Mouse (Mus musculus) neural tube, embryonic 15.5 days (tissue): ENCODE data around the gene Hoxd9. TPM values are rescaled to one million over a fixed set of nuclear protein-coding genes. Genes with fewer than 3 reads are reported as not detected.
A peak's percentile ranks its signal among the peaks of the same experiment; 100 is the strongest.

Source experiments
- ATAC-seq: fragments of 200-750 bp; cut with Nextera tagmentation; 2 replicates; pipeline ENCODE4 v1.8.0; 2017; ENCODE audit warnings: mild to moderate bottlenecking, moderate TSS enrichment, moderate library complexity; ENCODE audit not compliant: low FRiP score
- H3K27ac ChIP-seq: fragments of 300-500 bp; sonication (generic); replicated peaks from 2 replicates; pipeline ENCODE4 v1.5.1; 2015; ENCODE audit warnings: mild to moderate bottlenecking, inconsistent platforms
- H3K27me3 ChIP-seq: fragments of 300-500 bp; sonication (generic); replicated peaks from 2 replicates; pipeline ENCODE4 v1.6.1; 2015; ENCODE audit warnings: inconsistent platforms
- H3K36me3 ChIP-seq: fragments of 300-500 bp; sonication (generic); 2 replicates; pipeline ENCODE4 v1.6.1; 2015; ENCODE audit warnings: inconsistent platforms
- H3K4me1 ChIP-seq: fragments of 300-500 bp; sonication (generic); 2 replicates; pipeline ENCODE4 v1.6.1; 2015; ENCODE audit warnings: inconsistent platforms
- H3K4me2 ChIP-seq: fragments of 300-500 bp; sonication (generic); 2 replicates; pipeline ENCODE4 v1.6.1; 2015; ENCODE audit warnings: inconsistent platforms, mild to moderate bottlenecking, moderate library complexity
- H3K4me3 ChIP-seq: fragments of 300-500 bp; sonication (generic); replicated peaks from 2 replicates; pipeline ENCODE4 v1.5.1; 2015; ENCODE audit warnings: mild to moderate bottlenecking, inconsistent platforms
- H3K9ac ChIP-seq: fragments of 300-500 bp; sonication (generic); replicated peaks from 2 replicates; pipeline ENCODE4 v1.6.1; 2015; ENCODE audit warnings: mild to moderate bottlenecking, inconsistent platforms
- H3K9me3 ChIP-seq: fragments of 300-500 bp; sonication (generic); replicated peaks from 2 replicates; pipeline ENCODE4 v1.6.1; 2016; ENCODE audit warnings: inconsistent platforms
- WGBS: fragments of 180-500 bp; shearing (Covaris S2); methylation state at CpG from one replicate; pipeline ENCODE4 v1.1.7; 2015; ENCODE audit warnings: mixed read lengths; 5-methylcytosine and 5-hydroxymethylcytosine counted together
- polyA plus RNA-seq: library from polyadenylated mRNA; unstranded; fragments of >200 nt; fragmentation: Nextera tagmentation; extraction: Ambion mirVana; gene quantifications from 2 replicates; pipeline ENCODE4 v1.2.1, GENCODE M21; 2015

The Hoxd9 gene
- polyA plus RNA-seq, 1 experiment from 2014 or later = 20.0 TPM

DNA sequence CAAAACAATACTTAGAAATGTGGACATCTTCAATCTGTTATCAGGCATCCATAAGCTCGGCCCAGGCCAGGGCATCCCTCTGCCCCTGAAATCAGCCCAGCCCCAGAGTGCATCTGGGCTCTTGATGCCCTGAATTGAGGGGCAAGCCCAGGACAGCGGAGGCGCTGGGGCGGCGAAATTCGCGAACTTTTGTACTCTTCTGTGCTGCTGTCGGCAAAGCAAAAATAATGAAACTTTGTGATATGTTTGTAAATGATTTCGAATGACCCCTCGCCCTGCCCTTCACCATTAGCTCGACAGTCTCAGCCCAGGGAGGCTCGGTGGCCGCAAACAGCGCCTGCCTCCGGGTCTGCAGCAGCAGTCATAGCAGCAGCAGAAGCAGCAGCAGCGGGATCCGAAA lies 27.6 kb downstream of the Hoxd9 start:
- H3K9me3 ChIP-seq = no peaks in the 10 kb centered on the region
- H3K36me3 ChIP-seq = no peaks in the 10 kb centered on the region
- peak overlapping the region; percentile 43 for H3K9ac ChIP-seq
- H3K4me2 ChIP-seq = peak overlapping the region; percentile 60
- ATAC-seq = no peak
- peaks cover 96% of the 10 kb centered on the region for H3K4me1 ChIP-seq
- peak overlapping the region; percentile 81 for H3K27ac ChIP-seq
- 16% methylated on average over 17 of the region's 17 CpGs for WGBS
- peak overlapping the region; percentile 12 for H3K4me3 ChIP-seq
- no peaks in the 10 kb centered on the region for H3K27me3 ChIP-seq

DNA sequence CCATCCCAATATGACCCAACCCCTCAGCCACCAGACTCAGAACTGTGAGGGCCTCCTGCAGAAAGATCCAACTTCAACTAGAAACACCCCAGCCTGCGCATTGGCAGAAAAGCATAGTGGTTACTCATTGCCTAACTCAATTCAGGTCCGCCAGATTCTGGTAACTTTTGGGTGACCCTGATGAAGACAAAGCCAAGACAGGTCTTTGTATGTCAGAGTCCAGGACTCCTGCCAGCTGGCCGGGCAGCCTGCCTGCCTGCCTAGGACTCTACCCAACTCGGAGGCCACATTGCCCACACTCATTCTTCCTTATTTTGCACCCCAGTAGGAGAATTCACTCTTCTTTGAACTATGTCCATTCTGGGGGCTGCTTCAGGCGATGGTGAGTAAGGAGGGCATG lies 29.0 kb downstream of the Hoxd9 start, which contains the start of gene Gm28230:
Gene Gm28230, plus strand, starts transcription at position 178 of the 400 bp plus-strand sequence.
- WGBS = 12% methylated on average over 5 of the region's 5 CpGs
- Histone ChIP-seq H3K9me3 (no peaks in the 10 kb centered on the region), H3K4me2 (peak within 1 kb of the TSS; percentile 60), H3K27me3 (no peaks in the 10 kb centered on the region), H3K9ac (peak within 1 kb of the TSS; percentile 43), H3K36me3 (no peaks in the 10 kb centered on the region), H3K4me3 (peak within 1 kb of the TSS; percentile 38), H3K4me1 (peaks cover 94% of the 10 kb centered on the region), H3K27ac (peak within 1 kb of the TSS; percentile 81)
- peak; percentile 32; the same call in 1 of the 2 replicates for ATAC-seq

- ATAC-seq = 0 out of 2 replicates have a peak, but pooled peaks have one; percentile 16
- peaks cover 93% of the 10 kb centered on the region for H3K4me1 ChIP-seq
- H3K9me3 ChIP-seq = no peaks in the 10 kb centered on the region
- no peaks in the 10 kb centered on the region for H3K36me3 ChIP-seq
- peak overlapping the region; percentile 81 for H3K27ac ChIP-seq
- WGBS = 1% methylated on average over 31 of the region's 43 CpGs
- peak overlapping the region; percentile 60 for H3K4me2 ChIP-seq
- H3K9ac ChIP-seq = peak overlapping the region; percentile 40
- H3K27me3 ChIP-seq = no peaks in the 10 kb centered on the region
- H3K4me3 ChIP-seq = peak overlapping the region; percentile 38
These were observed 29.6 kb downstream of the Hoxd9 start for GRCm38 (mm10) chr2:74726973-74727639.

DNA sequence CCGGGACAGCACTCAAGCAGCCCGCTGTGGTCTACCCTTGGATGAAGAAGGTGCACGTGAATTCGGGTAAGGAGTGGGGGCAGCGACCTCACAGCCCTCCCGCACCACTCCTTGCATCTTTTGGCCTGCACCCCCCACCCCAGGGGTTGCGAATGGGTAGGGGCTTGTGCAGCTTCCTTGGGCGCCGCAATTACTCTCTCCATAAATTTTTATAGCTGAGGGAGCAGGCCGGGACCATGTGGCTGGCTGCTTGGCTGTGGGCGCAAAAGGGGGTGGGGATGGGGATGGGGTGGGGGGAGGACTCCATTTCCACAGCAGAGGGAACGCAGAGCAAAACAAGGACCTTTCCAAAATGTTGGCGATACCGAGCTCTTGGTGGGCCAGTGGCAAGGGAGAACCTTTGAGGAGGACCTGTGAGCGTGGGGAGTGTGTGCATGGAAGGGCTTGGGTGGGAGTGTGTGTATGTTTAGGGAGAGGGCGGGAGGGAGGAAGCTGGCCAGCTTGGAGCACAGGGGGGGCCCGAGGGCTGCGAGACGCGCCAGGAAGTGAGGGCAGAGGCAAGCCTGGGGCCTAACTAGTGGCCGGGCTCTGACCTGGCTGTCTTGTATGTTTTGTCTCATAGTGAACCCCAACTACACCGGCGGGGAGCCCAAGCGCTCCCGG lies 30.2 kb downstream of the Hoxd9 start:
- H3K9me3 ChIP-seq = no peaks in the 10 kb centered on the region
- peaks cover 93% of the 10 kb centered on the region for H3K4me1 ChIP-seq
- peak; percentile 29; the same call in 1 of the 2 replicates for ATAC-seq
- peak overlapping the region; percentile 40 for H3K9ac ChIP-seq
- H3K4me2 ChIP-seq = peak overlapping the region; percentile 60
- H3K27ac ChIP-seq = peak overlapping the region; percentile 81
- 5% methylated on average over 24 of the region's 25 CpGs for WGBS
- H3K4me3 ChIP-seq = peak overlapping the region; percentile 38
- no peaks in the 10 kb centered on the region for H3K27me3 ChIP-seq
- H3K36me3 ChIP-seq = no peaks in the 10 kb centered on the region

GRCm38 (mm10) chr2:74728303-74728680 lies 30.8 kb downstream of the Hoxd9 start:
- WGBS = 17% methylated on average over 13 of the region's 13 CpGs
- Histone ChIP-seq H3K4me1 (peaks cover 92% of the 10 kb centered on the region), H3K9ac (peak overlapping the region; percentile 40), H3K9me3 (no peaks in the 10 kb centered on the region), H3K27me3 (no peaks in the 10 kb centered on the region), H3K4me2 (peak overlapping the region; percentile 60), H3K27ac (peak overlapping the region; percentile 81), H3K4me3 (peak overlapping the region; percentile 38), H3K36me3 (no peaks in the 10 kb centered on the region)
- ATAC-seq = no peak

DNA sequence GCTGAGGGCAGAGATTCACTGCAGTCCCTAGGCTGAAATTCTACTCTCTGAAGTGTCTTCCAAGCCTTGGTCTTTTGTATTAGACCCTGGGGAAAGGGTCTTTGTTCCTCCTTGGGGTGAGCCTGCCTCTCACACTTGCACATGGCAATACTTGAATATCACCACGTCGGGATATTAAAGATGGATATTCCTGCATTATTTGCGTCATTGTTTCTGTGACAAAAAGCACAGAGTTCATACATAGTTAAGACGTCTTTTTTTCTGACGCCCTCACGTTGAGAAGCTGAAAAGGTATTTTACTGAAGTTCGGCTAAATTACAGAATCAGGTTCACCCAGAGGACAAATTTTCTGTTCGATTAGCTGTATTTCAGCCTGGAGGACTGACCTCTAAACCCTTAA lies 32.8 kb downstream of the Hoxd9 start:
- H3K9me3 ChIP-seq = no peaks in the 10 kb centered on the region
- WGBS = 15% methylated on average over 8 of the region's 8 CpGs
- no peaks in the 10 kb centered on the region for H3K36me3 ChIP-seq
- no peak overlapping the region; the same call in 1 of the 2 replicates for H3K9ac ChIP-seq
- peak overlapping the region; percentile 58; the same call in 1 of the 2 replicates for H3K4me2 ChIP-seq
- no peak for ATAC-seq
- H3K4me1 ChIP-seq = peaks cover 92% of the 10 kb centered on the region
- peak overlapping the region; percentile 91 for H3K27ac ChIP-seq
- no peak overlapping the region for H3K4me3 ChIP-seq
- no peaks in the 10 kb centered on the region for H3K27me3 ChIP-seq

DNA sequence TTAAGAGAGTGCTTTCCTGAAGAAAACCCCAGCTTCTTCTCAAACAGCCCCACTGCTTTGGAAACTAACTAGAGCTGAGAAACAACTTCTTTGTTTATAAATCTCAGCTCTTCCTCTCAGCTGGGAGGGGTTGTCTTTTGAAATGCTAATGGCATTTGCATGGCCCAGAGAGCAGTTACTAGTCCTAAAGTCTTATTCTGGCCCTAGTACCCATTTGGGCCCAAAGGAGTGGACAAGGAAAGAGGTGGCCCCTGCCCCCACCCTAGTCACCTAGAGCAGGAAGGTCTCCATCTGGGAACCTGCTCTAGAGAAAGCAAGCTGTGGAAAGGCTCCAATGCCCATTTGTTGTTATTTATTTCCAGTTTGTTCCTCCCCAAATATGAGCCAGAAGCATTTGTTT lies 33.5 kb downstream of the Hoxd9 start:
- Histone ChIP-seq H3K27me3 (no peaks in the 10 kb centered on the region), H3K9ac (no peak overlapping the region), H3K4me3 (no peak overlapping the region), H3K9me3 (no peaks in the 10 kb centered on the region), H3K4me1 (peaks cover 92% of the 10 kb centered on the region), H3K36me3 (no peaks in the 10 kb centered on the region), H3K27ac (peak overlapping the region; percentile 91), H3K4me2 (peak overlapping the region; percentile 58)
- no peak for ATAC-seq

DNA sequence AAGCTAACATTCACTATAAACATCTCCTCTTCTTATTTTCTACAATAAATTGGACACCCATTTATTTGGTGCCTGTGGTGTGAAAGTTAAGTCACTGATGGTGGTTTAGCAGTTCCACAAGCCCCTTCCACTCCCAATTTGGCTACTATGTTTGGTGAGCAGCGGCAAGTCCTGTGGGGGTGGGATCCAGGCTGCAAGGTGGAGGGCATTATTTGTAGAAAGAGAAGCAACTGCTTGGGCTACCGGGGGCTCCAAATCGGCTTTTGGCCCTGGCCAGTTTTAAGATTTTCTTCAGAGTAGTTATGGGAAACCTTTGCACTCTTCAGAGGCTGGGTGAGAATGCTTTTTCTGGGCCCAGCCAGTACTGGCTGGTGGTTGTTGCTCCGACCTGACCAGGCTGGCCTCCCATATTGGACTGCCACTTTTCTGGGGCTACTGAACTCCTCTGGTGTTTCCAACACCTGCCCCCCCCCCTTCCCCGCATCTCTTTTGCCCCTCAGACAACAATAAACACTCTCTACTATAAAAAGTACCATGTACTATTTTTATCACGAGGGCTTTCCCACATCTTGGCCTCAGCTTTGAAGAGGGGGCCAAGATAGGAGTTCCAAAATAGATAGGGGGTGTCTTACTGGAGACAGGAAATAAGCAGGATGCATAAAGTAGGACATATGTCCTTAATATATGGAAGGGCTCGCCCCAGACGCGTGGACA lies 34.4 kb downstream of the Hoxd9 start:
- no peaks in the 10 kb centered on the region for H3K9me3 ChIP-seq
- H3K27me3 ChIP-seq = no peaks in the 10 kb centered on the region
- 6% methylated on average over 9 of the region's 9 CpGs for WGBS
- peak overlapping the region; percentile 45 for H3K9ac ChIP-seq
- H3K27ac ChIP-seq = peak overlapping the region; percentile 91
- H3K4me3 ChIP-seq = peak overlapping the region; percentile 30; the same call in 1 of the 2 replicates
- ATAC-seq = no peak
- no peaks in the 10 kb centered on the region for H3K36me3 ChIP-seq
- peaks cover 92% of the 10 kb centered on the region for H3K4me1 ChIP-seq
- H3K4me2 ChIP-seq = peak overlapping the region; percentile 58

DNA sequence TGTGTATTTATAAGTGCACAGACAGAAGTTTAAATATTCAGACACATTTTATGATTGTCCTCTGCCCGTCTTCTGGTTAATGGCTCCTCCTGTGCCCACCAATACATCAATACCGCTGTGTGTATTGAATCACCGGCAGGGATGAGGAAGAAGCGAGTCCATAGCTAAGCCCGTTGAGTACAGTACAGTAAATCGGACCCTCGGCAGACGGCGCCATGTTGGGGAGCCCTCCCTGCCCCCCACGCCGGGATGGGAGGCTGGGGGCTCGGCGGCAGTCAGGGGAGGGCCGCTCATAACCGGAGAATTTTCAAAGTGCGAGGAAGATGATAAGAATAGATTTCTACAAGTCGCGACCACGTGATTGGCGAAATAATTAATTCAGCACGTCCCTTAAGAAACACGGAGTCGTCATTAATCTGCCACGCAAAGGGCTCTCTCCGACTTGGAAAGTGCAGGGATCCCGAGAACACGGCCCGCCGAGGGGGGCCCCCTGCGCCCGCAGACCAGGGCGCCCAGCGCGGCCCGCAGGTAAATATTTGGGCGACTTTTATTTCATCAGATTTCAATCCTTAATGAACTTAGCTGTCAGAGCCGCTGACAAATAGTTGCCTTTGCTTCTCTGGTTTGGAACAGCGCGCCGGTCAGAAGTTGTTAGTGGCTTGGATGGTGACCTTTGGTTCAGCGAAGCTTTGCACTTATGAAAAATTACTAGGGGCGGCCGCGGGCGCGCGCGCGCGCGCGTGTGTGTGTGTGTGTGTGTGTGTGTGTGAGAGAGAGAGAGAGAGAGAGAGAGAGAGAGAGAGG lies 35.2 kb downstream of the Hoxd9 start:
- H3K36me3 ChIP-seq = no peaks in the 10 kb centered on the region
- H3K27ac ChIP-seq = peak overlapping the region; percentile 91
- H3K4me3 ChIP-seq = peak overlapping the region; percentile 30
- no peaks in the 10 kb centered on the region for H3K9me3 ChIP-seq
- ATAC-seq = no peak
- WGBS = under 1% methylated on average over 52 of the region's 52 CpGs
- H3K9ac ChIP-seq = peak overlapping the region; percentile 45; the same call in 1 of the 2 replicates
- peak overlapping the region; percentile 58 for H3K4me2 ChIP-seq
- H3K27me3 ChIP-seq = no peaks in the 10 kb centered on the region
- H3K4me1 ChIP-seq = peaks cover 92% of the 10 kb centered on the region

- peak overlapping the region; percentile 30; the same call in 1 of the 2 replicates for H3K4me3 ChIP-seq
- H3K27me3 ChIP-seq = no peaks in the 10 kb centered on the region
- no peak overlapping the region for H3K9ac ChIP-seq
- peaks cover 92% of the 10 kb centered on the region for H3K4me1 ChIP-seq
- H3K4me2 ChIP-seq = peak overlapping the region; percentile 58
- H3K9me3 ChIP-seq = no peaks in the 10 kb centered on the region
- ATAC-seq = no peak
- under 1% methylated on average over 16 of the region's 16 CpGs for WGBS
- no peaks in the 10 kb centered on the region for H3K36me3 ChIP-seq
- H3K27ac ChIP-seq = peak overlapping the region; percentile 91
These were observed 35.8 kb downstream of the Hoxd9 start for GRCm38 (mm10) chr2:74733317-74733661.

- Histone ChIP-seq H3K9me3 (no peaks in the 10 kb centered on the region), H3K9ac (peak overlapping the region; percentile 46; the same call in 1 of the 2 replicates), H3K4me1 (peaks cover 92% of the 10 kb centered on the region), H3K36me3 (no peaks in the 10 kb centered on the region), H3K4me3 (peak overlapping the region; percentile 30; the same call in 1 of the 2 replicates), H3K27me3 (no peaks in the 10 kb centered on the region), H3K4me2 (peak overlapping the region; percentile 58), H3K27ac (peak overlapping the region; percentile 91)
- ATAC-seq = no peak
- 2% methylated on average over 6 of the region's 6 CpGs for WGBS
These were observed 36.2 kb downstream of the Hoxd9 start for GRCm38 (mm10) chr2:74733765-74734164.
